Mouse (Mus musculus): ENCODE measurements around the gene Lrp3. TPM values are rescaled to one million over a fixed set of nuclear protein-coding genes. Genes with fewer than 3 reads are reported as not detected.

Gene Lrp3
- polyA plus RNA-seq, 1 experiment: not detected

- Histone ChIP-seq H3ac (ENCODE audit: control insufficient read depth, insufficient read length) (no peak overlapping the region), H3K36me3 (ENCODE audit: control insufficient read depth, insufficient read depth) (no peaks in the 10 kb centered on the region), H3K79me2 (ENCODE audit: control insufficient read depth, insufficient read depth) (no peaks in the 10 kb centered on the region), H3K4me3 (no peak overlapping the region), H3K4me2 (ENCODE audit: low read depth) (no peak overlapping the region), H3K27me3 (ENCODE audit: control insufficient read depth, insufficient read depth, insufficient read length) (peaks cover 86% of the 10 kb centered on the region)
- TF ChIP-seq SRF (IDR thresholded peaks at IDR 0.05; ENCODE audit: control insufficient read depth, insufficient read length, low read depth) (no peak), CEBPB (IDR thresholded peaks at IDR 0.05; ENCODE audit: insufficient read depth, poor library complexity, severe bottlenecking) (no peak), TCF3 (IDR thresholded peaks at IDR 0.05; ENCODE audit: insufficient read length, low read depth) (no peak), TCF12 (IDR thresholded peaks at IDR 0.05; ENCODE audit: insufficient read depth, poor library complexity, severe bottlenecking) (no peak), MYOG (IDR thresholded peaks at IDR 0.05; ENCODE audit: control insufficient read depth in 1 of 3, insufficient read depth in 1 of 3, insufficient read length in 2 of 3, low read depth in 2 of 3) (no peak), E2F4 (IDR thresholded peaks at IDR 0.05; ENCODE audit: insufficient read depth) (no peak), MAX (IDR thresholded peaks at IDR 0.05; ENCODE audit: low read depth) (no peak), POLR2A (IDR thresholded peaks at IDR 0.05; ENCODE audit: insufficient read length, low read depth) (no peak), USF1 (IDR thresholded peaks at IDR 0.05; ENCODE audit: low read depth) (no peak), REST (IDR thresholded peaks at IDR 0.05; ENCODE audit: insufficient read depth, insufficient read length) (no peak), POLR2AphosphoS2 (IDR thresholded peaks at IDR 0.05; ENCODE audit: insufficient read length, low read depth) (no peak), MYOD1 (IDR thresholded peaks at IDR 0.05; ENCODE audit: control insufficient read depth in 1 of 3, insufficient read length in 2 of 3, low read depth in 2 of 3) (no peak)
These were observed 666 bp downstream of the Lrp3 start for GRCm38 (mm10) chr7:35214442-35215222.

- Histone ChIP-seq H3ac (ENCODE audit: control insufficient read depth, insufficient read length) (no peak overlapping the region), H3K4me3 (no peak overlapping the region), H3K79me2 (ENCODE audit: control insufficient read depth, insufficient read depth) (no peaks in the 10 kb centered on the region), H3K4me2 (ENCODE audit: low read depth) (no peak overlapping the region), H3K36me3 (ENCODE audit: control insufficient read depth, insufficient read depth) (no peaks in the 10 kb centered on the region), H3K27me3 (ENCODE audit: control insufficient read depth, insufficient read depth, insufficient read length) (peaks cover 77% of the 10 kb centered on the region)
- TF ChIP-seq SRF (IDR thresholded peaks at IDR 0.05; ENCODE audit: control insufficient read depth, insufficient read length, low read depth) (no peak), REST (IDR thresholded peaks at IDR 0.05; ENCODE audit: insufficient read depth, insufficient read length) (no peak), MYOG (IDR thresholded peaks at IDR 0.05; ENCODE audit: control insufficient read depth in 1 of 3, insufficient read depth in 1 of 3, insufficient read length in 2 of 3, low read depth in 2 of 3) (no peak), USF1 (IDR thresholded peaks at IDR 0.05; ENCODE audit: low read depth) (no peak)
These were observed 3.5 kb downstream of the Lrp3 start for GRCm38 (mm10) chr7:35211791-35212190.

GRCm38 (mm10) chr7:35199755-35200154 is 15.5 kb downstream of the Lrp3 start:
- TF ChIP-seq MYOG (IDR thresholded peaks at IDR 0.05; ENCODE audit: control insufficient read depth in 1 of 3, insufficient read depth in 1 of 3, insufficient read length in 2 of 3, low read depth in 2 of 3) (no peak), SRF (IDR thresholded peaks at IDR 0.05; ENCODE audit: control insufficient read depth, insufficient read length, low read depth) (no peak), MAX (IDR thresholded peaks at IDR 0.05; ENCODE audit: low read depth) (no peak), POLR2A (IDR thresholded peaks at IDR 0.05; ENCODE audit: insufficient read length, low read depth) (no peak), POLR2AphosphoS2 (IDR thresholded peaks at IDR 0.05; ENCODE audit: insufficient read length, low read depth) (no peak), TCF12 (IDR thresholded peaks at IDR 0.05; ENCODE audit: insufficient read depth, poor library complexity, severe bottlenecking) (no peak), E2F4 (IDR thresholded peaks at IDR 0.05; ENCODE audit: insufficient read depth) (no peak), MYOD1 (IDR thresholded peaks at IDR 0.05; ENCODE audit: control insufficient read depth in 1 of 3, insufficient read length in 2 of 3, low read depth in 2 of 3) (no peak), TCF3 (IDR thresholded peaks at IDR 0.05; ENCODE audit: insufficient read length, low read depth) (no peak), REST (IDR thresholded peaks at IDR 0.05; ENCODE audit: insufficient read depth, insufficient read length) (no peak)
- no peaks in the 10 kb centered on the region for H3K36me3 ChIP-seq (ENCODE audit: control insufficient read depth, insufficient read depth)
- H3K27me3 ChIP-seq (ENCODE audit: control insufficient read depth, insufficient read depth, insufficient read length): peaks cover 64% of the 10 kb centered on the region
- no peaks in the 10 kb centered on the region for H3K79me2 ChIP-seq (ENCODE audit: control insufficient read depth, insufficient read depth)
- H3K4me2 ChIP-seq (ENCODE audit: low read depth): no peak overlapping the region
- H3K4me3 ChIP-seq: no peak overlapping the region
- no peak overlapping the region for H3ac ChIP-seq (ENCODE audit: control insufficient read depth, insufficient read length)

- H3ac ChIP-seq (ENCODE audit: control insufficient read depth, insufficient read length): no peak overlapping the region
- no peaks in the 10 kb centered on the region for H3K36me3 ChIP-seq (ENCODE audit: control insufficient read depth, insufficient read depth)
- no peak for TF ChIP-seq MYOD1 (IDR thresholded peaks at IDR 0.05; ENCODE audit: control insufficient read depth in 1 of 3, insufficient read length in 2 of 3, low read depth in 2 of 3)
- no peak for TF ChIP-seq E2F4 (IDR thresholded peaks at IDR 0.05; ENCODE audit: insufficient read depth)
- no peak for TF ChIP-seq TCF12 (IDR thresholded peaks at IDR 0.05; ENCODE audit: insufficient read depth, poor library complexity, severe bottlenecking)
- no peak for TF ChIP-seq TCF3 (IDR thresholded peaks at IDR 0.05; ENCODE audit: insufficient read length, low read depth)
- no peak for TF ChIP-seq SRF (IDR thresholded peaks at IDR 0.05; ENCODE audit: control insufficient read depth, insufficient read length, low read depth)
- TF ChIP-seq REST (IDR thresholded peaks at IDR 0.05; ENCODE audit: insufficient read depth, insufficient read length): no peak
- TF ChIP-seq POLR2A (IDR thresholded peaks at IDR 0.05; ENCODE audit: insufficient read length, low read depth): no peak
- TF ChIP-seq MAX (IDR thresholded peaks at IDR 0.05; ENCODE audit: low read depth): no peak
- TF ChIP-seq USF1 (IDR thresholded peaks at IDR 0.05; ENCODE audit: low read depth): no peak
- no peak for TF ChIP-seq CEBPB (IDR thresholded peaks at IDR 0.05; ENCODE audit: insufficient read depth, poor library complexity, severe bottlenecking)
- peaks cover 64% of the 10 kb centered on the region for H3K27me3 ChIP-seq (ENCODE audit: control insufficient read depth, insufficient read depth, insufficient read length)
- H3K79me2 ChIP-seq (ENCODE audit: control insufficient read depth, insufficient read depth): no peaks in the 10 kb centered on the region
- no peak overlapping the region for H3K4me2 ChIP-seq (ENCODE audit: low read depth)
- no peak overlapping the region for H3K4me3 ChIP-seq
These were observed 16.1 kb downstream of the Lrp3 start for GRCm38 (mm10) chr7:35198981-35199754.
